Mouse (Mus musculus) liver, postnatal 0 days (tissue): ENCODE results near the gene Olfr1163.

Experiments used
- CTCF ChIP-seq: sonication (generic); IDR thresholded peaks from 2 replicates; pipeline ENCODE4 v1.5.1; 2016; ENCODE audit warnings: antibody characterized with exemption, low read depth
- EP300 ChIP-seq: IDR thresholded peaks from 2 replicates; pipeline ENCODE4 v1.6.1; 2016; ENCODE audit warnings: antibody characterized with exemption, low read depth, mild to moderate bottlenecking

- no peak for TF ChIP-seq CTCF
- no peak for TF ChIP-seq EP300
These were observed 20.6 kb downstream of the Olfr1163 start, which contains the start of gene Olfr1162 for GRCm38 (mm10) chr2:88051029-88051428.
